Mouse (Mus musculus): ENCODE data around the gene Egfl7.

DNA sequence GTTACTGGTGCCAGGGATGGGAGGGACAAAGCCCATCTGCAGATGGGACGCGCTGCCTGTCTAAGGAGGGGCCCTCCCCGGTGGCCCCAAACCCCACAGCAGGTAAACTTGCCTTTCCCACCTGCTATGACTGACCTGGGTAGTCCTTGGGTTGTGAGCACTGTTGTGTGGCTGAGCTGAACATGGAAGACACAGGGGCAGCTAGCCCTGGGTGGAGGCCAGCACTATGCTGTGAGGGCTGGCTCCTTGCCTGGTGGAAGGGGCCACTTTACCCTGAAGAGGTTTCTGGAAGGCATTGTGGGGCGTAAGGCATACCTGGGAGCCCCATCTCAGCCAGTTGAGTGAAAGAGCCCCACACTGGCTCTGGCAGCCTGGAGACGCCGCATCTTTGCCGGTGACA lies 11.1 kb downstream of the Egfl7 start:
- TF ChIP-seq CTCF (IDR thresholded peaks at IDR 0.05) (no peak), POLR2A (IDR thresholded peaks at IDR 0.05; ENCODE audit: insufficient read depth, low read depth, low read length) (0 out of 2 replicates have a peak, but pooled peaks have one; percentile 33), EP300 (IDR thresholded peaks at IDR 0.05; ENCODE audit: insufficient read depth, low read depth, low read length) (no peak)
